Mouse (Mus musculus) small intestine, adult 2 months (tissue): Measurements from ENCODE around the gene Bcl11a. TPM values are rescaled to one million over a fixed set of nuclear protein-coding genes. Genes with fewer than 3 reads are reported as not detected.

Experiments
- H3K27ac ChIP-seq: fragments of 200-500 bp; 2 replicates; pipeline ENCODE4 v1.5.1; 2012; ENCODE audit warnings: low read depth, low read length, control low read depth, inconsistent platforms; ENCODE audit not compliant: insufficient read depth
- H3K27me3 ChIP-seq: fragments of 200-500 bp; 2 replicates; pipeline ENCODE4 v1.6.1; 2012; ENCODE audit warnings: mild to moderate bottlenecking, moderate library complexity, low read length, inconsistent platforms; ENCODE audit not compliant: control insufficient read depth, insufficient read depth
- H3K36me3 ChIP-seq: fragments of 200-500 bp; 2 replicates; pipeline ENCODE4 v1.6.1; 2012; ENCODE audit warnings: mild to moderate bottlenecking, low read length, control low read depth, inconsistent platforms; ENCODE audit not compliant: control insufficient read depth, insufficient read depth
- H3K4me1 ChIP-seq: fragments of 200-500 bp; 2 replicates; pipeline ENCODE4 v1.6.1; 2012; ENCODE audit warnings: low read length, inconsistent platforms, mixed read lengths; ENCODE audit not compliant: control insufficient read depth, insufficient read depth, insufficient read length
- H3K4me3 ChIP-seq: fragments of 200-500 bp; 2 replicates; pipeline ENCODE4 v1.5.1; 2012; ENCODE audit warnings: low read depth, mild to moderate bottlenecking, control low read depth, inconsistent platforms, low read length, moderate library complexity
- CTCF ChIP-seq: fragments of 200-500 bp; IDR thresholded peaks from 2 replicates; pipeline ENCODE4 v1.5.1; 2012; ENCODE audit warnings: low read depth, mild to moderate bottlenecking, control low read depth, inconsistent platforms, low read length, moderate library complexity, mixed read lengths; ENCODE audit not compliant: insufficient replicate concordance, insufficient read length; ENCODE audit errors: extremely low read depth
- POLR2A ChIP-seq: fragments of 200-500 bp; IDR thresholded peaks from 2 replicates; pipeline ENCODE4 v1.6.1; 2012; ENCODE audit warnings: low read depth, mild to moderate bottlenecking, control low read depth, inconsistent platforms, low read length, moderate library complexity
- WGBS: fragments of 180-500 bp; shearing (Covaris S2); methylation state at CpG from one replicate; pipeline ENCODE4 v1.1.7; 2018; 5-methylcytosine and 5-hydroxymethylcytosine counted together
- polyA plus RNA-seq: library from polyadenylated mRNA; depleted of rRNA; stranded (reverse); fragments of >200 nt; gene quantifications from 2 replicates; pipeline ENCODE4 v1.2.3, GENCODE M21; 2012

The Bcl11a gene
- polyA plus RNA-seq, 1 experiment: 3.7 TPM

- peak overlapping the region; percentile 54; the same call in 1 of the 2 replicates for H3K27ac ChIP-seq
- TF ChIP-seq POLR2A: no peak
- TF ChIP-seq CTCF: no peak
- 26% methylated on average over 4 of the region's 4 CpGs for WGBS
- no peaks in the 10 kb centered on the region for H3K27me3 ChIP-seq
- no peaks in the 10 kb centered on the region for H3K36me3 ChIP-seq
- no peak overlapping the region for H3K4me3 ChIP-seq
- peaks cover 17% of the 10 kb centered on the region; the same call in 1 of the 2 replicates for H3K4me1 ChIP-seq
Observed at GRCm38 (mm10) chr11:24146034-24146433, 68.2 kb downstream of the Bcl11a start.

- H3K36me3 ChIP-seq: no peaks in the 10 kb centered on the region
- 45% methylated on average over 1 of the region's 1 CpGs for WGBS
- no peak for TF ChIP-seq POLR2A
- H3K4me3 ChIP-seq: no peak overlapping the region
- H3K4me1 ChIP-seq: peaks cover 17% of the 10 kb centered on the region; the same call in 1 of the 2 replicates
- H3K27me3 ChIP-seq: no peaks in the 10 kb centered on the region
- H3K27ac ChIP-seq: peak overlapping the region; percentile 54; the same call in 1 of the 2 replicates
Observed at GRCm38 (mm10) chr11:24146437-24146836, 68.6 kb downstream of the Bcl11a start.

GRCm38 (mm10) chr11:24147698-24148097 is 69.8 kb downstream of the Bcl11a start:
- no peak for TF ChIP-seq CTCF
- no peak for TF ChIP-seq POLR2A
- Histone ChIP-seq H3K27ac (no peak overlapping the region), H3K4me3 (no peak overlapping the region), H3K36me3 (no peaks in the 10 kb centered on the region), H3K27me3 (no peaks in the 10 kb centered on the region), H3K4me1 (peaks cover 17% of the 10 kb centered on the region; the same call in 1 of the 2 replicates)
- WGBS: 66% methylated on average over 6 of the region's 6 CpGs

GRCm38 (mm10) chr11:24148545-24148944 is 70.7 kb downstream of the Bcl11a start:
- Histone ChIP-seq H3K27ac (no peak overlapping the region), H3K27me3 (no peaks in the 10 kb centered on the region), H3K4me1 (peaks cover 17% of the 10 kb centered on the region; the same call in 1 of the 2 replicates), H3K36me3 (no peaks in the 10 kb centered on the region), H3K4me3 (no peak overlapping the region)
- TF ChIP-seq CTCF: no peak
- WGBS: 88% methylated on average over 3 of the region's 3 CpGs

GRCm38 (mm10) chr11:24149462-24150220 is 71.8 kb downstream of the Bcl11a start:
- TF ChIP-seq CTCF (no peak), POLR2A (no peak)
- no peaks in the 10 kb centered on the region for H3K27me3 ChIP-seq
- WGBS: 79% methylated on average over 9 of the region's 9 CpGs
- H3K27ac ChIP-seq: no peak overlapping the region
- H3K4me1 ChIP-seq: peaks cover 15% of the 10 kb centered on the region; the same call in 1 of the 2 replicates
- no peak overlapping the region for H3K4me3 ChIP-seq
- no peaks in the 10 kb centered on the region for H3K36me3 ChIP-seq

GRCm38 (mm10) chr11:24152076-24152784 is 74.4 kb downstream of the Bcl11a start:
- Histone ChIP-seq H3K4me3 (no peak overlapping the region), H3K4me1 (peaks cover 4% of the 10 kb centered on the region; the same call in 1 of the 2 replicates), H3K27me3 (no peaks in the 10 kb centered on the region), H3K27ac (no peak overlapping the region), H3K36me3 (no peaks in the 10 kb centered on the region)
- WGBS: 93% methylated on average over 7 of the region's 7 CpGs
- no peak for TF ChIP-seq CTCF
- TF ChIP-seq POLR2A: no peak

- Histone ChIP-seq H3K27ac (no peak overlapping the region), H3K36me3 (no peaks in the 10 kb centered on the region), H3K4me1 (no peaks in the 10 kb centered on the region), H3K27me3 (no peaks in the 10 kb centered on the region), H3K4me3 (no peak overlapping the region)
- TF ChIP-seq POLR2A: no peak
- no peak for TF ChIP-seq CTCF
- 83% methylated on average over 10 of the region's 10 CpGs for whole genome bisulfite sequencing
Observed at GRCm38 (mm10) chr11:24153049-24153448, 75.2 kb downstream of the Bcl11a start.
